Mouse (Mus musculus): ENCODE measurements around the gene Thyn1. TPM values are rescaled to one million over a fixed set of nuclear protein-coding genes. Genes with fewer than 3 reads are reported as not detected.

Gene Thyn1
- polyA plus RNA-seq, 1 experiment from 2014 or later = 158 TPM

DNA sequence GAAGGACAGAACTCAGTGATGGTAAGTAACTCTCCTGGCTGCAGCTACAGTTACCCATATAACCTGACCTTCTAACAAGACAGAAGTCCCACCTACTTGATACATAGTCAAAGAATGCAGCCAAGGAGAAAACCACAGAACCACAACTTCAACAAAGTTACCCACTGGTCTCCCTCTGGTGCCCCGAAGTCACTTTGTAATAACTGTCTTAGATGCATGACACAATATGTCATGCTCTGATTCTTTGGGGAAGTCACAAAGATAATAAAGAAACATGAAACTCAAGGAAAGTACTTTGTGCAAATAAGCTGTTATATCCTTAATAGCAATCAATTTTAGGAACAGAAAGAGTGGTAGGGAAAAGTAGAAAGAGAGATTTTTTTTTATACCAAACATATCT is 27.2 kb downstream of the Thyn1 start:
- Histone ChIP-seq H3K4me3 (replicated peaks; ENCODE audit: low read length) (no peak overlapping the region), H3K4me1 (replicated peaks; ENCODE audit: control insufficient read depth, insufficient read depth, low read length) (peaks cover 39% of the 10 kb centered on the region), H3K27ac (ENCODE audit: low read length) (no peak overlapping the region), H3K27me3 (replicated peaks; ENCODE audit: control insufficient read depth, insufficient read depth, low read length) (no peaks in the 10 kb centered on the region), H3K9ac (replicated peaks; ENCODE audit: low read depth, low read length) (no peak overlapping the region), H3K4me2 (ENCODE audit: low read length) (peak overlapping the region; percentile 33), H3K9me3 (ENCODE audit: control insufficient read depth, low read length) (no peaks in the 10 kb centered on the region), H3K36me3 (ENCODE audit: control insufficient read depth, insufficient read depth) (no peaks in the 10 kb centered on the region; the same call in 1 of the 2 replicates)
- ATAC-seq = no peak
- WGBS = 89% methylated on average over 1 of the region's 1 CpGs

GRCm38 (mm10) chr9:27029022-27029827 is 29.7 kb downstream of the Thyn1 start:
- WGBS = under 1% methylated on average over 51 of the region's 52 CpGs
- peaks cover 47% of the 10 kb centered on the region for H3K4me1 ChIP-seq (replicated peaks; ENCODE audit: control insufficient read depth, insufficient read depth, low read length)
- ATAC-seq = peak; percentile 32

GRCm38 (mm10) chr9:27029828-27030762 is 30.6 kb downstream of the Thyn1 start, which contains the start of the genes Vps26b and Ncapd3:
Gene Vps26b (minus strand): TSS chr9:27030065.
Gene Ncapd3 (plus strand): TSS chr9:27030175.
- ATAC-seq = peak; percentile 94
- Histone ChIP-seq H3K4me2 (ENCODE audit: low read length) (peak within 1 kb of the TSS; percentile 89), H3K9ac (replicated peaks; ENCODE audit: low read depth, low read length) (peak within 1 kb of the TSS; percentile 98), H3K27ac (ENCODE audit: low read length) (peak within 1 kb of the TSS; percentile 95), H3K4me1 (replicated peaks; ENCODE audit: control insufficient read depth, insufficient read depth, low read length) (peaks cover 45% of the 10 kb centered on the region), H3K27me3 (replicated peaks; ENCODE audit: control insufficient read depth, insufficient read depth, low read length) (no peaks in the 10 kb centered on the region), H3K4me3 (replicated peaks; ENCODE audit: low read length) (peak within 1 kb of the TSS; percentile 99), H3K36me3 (ENCODE audit: control insufficient read depth, insufficient read depth) (no peaks in the 10 kb centered on the region), H3K9me3 (ENCODE audit: control insufficient read depth, low read length) (no peaks in the 10 kb centered on the region)
- WGBS = under 1% methylated on average over 58 of the region's 80 CpGs

More at GRCm38 (mm10) chr9:27029022-27029827, 29.7 kb downstream of the Thyn1 start:
- peak overlapping the region; percentile 89 for H3K4me2 ChIP-seq (ENCODE audit: low read length)
- H3K27ac ChIP-seq (ENCODE audit: low read length) = peak overlapping the region; percentile 95
- H3K36me3 ChIP-seq (ENCODE audit: control insufficient read depth, insufficient read depth) = no peaks in the 10 kb centered on the region; the same call in 1 of the 2 replicates
- H3K9me3 ChIP-seq (ENCODE audit: control insufficient read depth, low read length) = no peaks in the 10 kb centered on the region
- peak overlapping the region; percentile 98 for H3K9ac ChIP-seq (replicated peaks; ENCODE audit: low read depth, low read length)
- H3K4me3 ChIP-seq (replicated peaks; ENCODE audit: low read length) = peak overlapping the region; percentile 99
- H3K27me3 ChIP-seq (replicated peaks; ENCODE audit: control insufficient read depth, insufficient read depth, low read length) = no peaks in the 10 kb centered on the region

- Histone ChIP-seq H3K27me3 (replicated peaks; ENCODE audit: control insufficient read depth, insufficient read depth, low read length) (no peaks in the 10 kb centered on the region), H3K27ac (ENCODE audit: low read length) (no peak overlapping the region), H3K36me3 (ENCODE audit: control insufficient read depth, insufficient read depth) (no peaks in the 10 kb centered on the region), H3K9me3 (ENCODE audit: control insufficient read depth, low read length) (no peaks in the 10 kb centered on the region), H3K4me1 (replicated peaks; ENCODE audit: control insufficient read depth, insufficient read depth, low read length) (peaks cover 43% of the 10 kb centered on the region), H3K4me3 (replicated peaks; ENCODE audit: low read length) (peak overlapping the region; percentile 99), H3K9ac (replicated peaks; ENCODE audit: low read depth, low read length) (peak overlapping the region; percentile 69), H3K4me2 (ENCODE audit: low read length) (peak overlapping the region; percentile 71)
- no peak for ATAC-seq
- 0% methylated on average over 17 of the region's 17 CpGs for WGBS
Observed at GRCm38 (mm10) chr9:27030763-27031100, 31.2 kb downstream of the Thyn1 start.

GRCm38 (mm10) chr9:27043892-27044291 is 44.4 kb downstream of the Thyn1 start:
- H3K4me2 ChIP-seq (ENCODE audit: low read length) = no peak overlapping the region
- H3K9me3 ChIP-seq (ENCODE audit: control insufficient read depth, low read length) = no peaks in the 10 kb centered on the region
- 94% methylated on average over 5 of the region's 5 CpGs for WGBS
- no peak overlapping the region for H3K9ac ChIP-seq (replicated peaks; ENCODE audit: low read depth, low read length)
- H3K27ac ChIP-seq (ENCODE audit: low read length) = no peak overlapping the region
- H3K4me1 ChIP-seq (replicated peaks; ENCODE audit: control insufficient read depth, insufficient read depth, low read length) = no peaks in the 10 kb centered on the region
- H3K27me3 ChIP-seq (replicated peaks; ENCODE audit: control insufficient read depth, insufficient read depth, low read length) = no peaks in the 10 kb centered on the region
- ATAC-seq = no peak
- no peak overlapping the region for H3K4me3 ChIP-seq (replicated peaks; ENCODE audit: low read length)
- H3K36me3 ChIP-seq (ENCODE audit: control insufficient read depth, insufficient read depth) = peaks cover 29% of the 10 kb centered on the region

GRCm38 (mm10) chr9:27049492-27049891 is 50.0 kb downstream of the Thyn1 start:
- no peaks in the 10 kb centered on the region for H3K27me3 ChIP-seq (replicated peaks; ENCODE audit: control insufficient read depth, insufficient read depth, low read length)
- WGBS = 88% methylated on average over 2 of the region's 2 CpGs

More at GRCm38 (mm10) chr9:27049492-27049891, 50.0 kb downstream of the Thyn1 start:
- Histone ChIP-seq H3K36me3 (ENCODE audit: control insufficient read depth, insufficient read depth) (peaks cover 36% of the 10 kb centered on the region), H3K27ac (ENCODE audit: low read length) (no peak overlapping the region), H3K4me2 (ENCODE audit: low read length) (no peak overlapping the region), H3K4me3 (replicated peaks; ENCODE audit: low read length) (no peak overlapping the region), H3K9ac (replicated peaks; ENCODE audit: low read depth, low read length) (no peak overlapping the region), H3K9me3 (ENCODE audit: control insufficient read depth, low read length) (no peaks in the 10 kb centered on the region), H3K4me1 (replicated peaks; ENCODE audit: control insufficient read depth, insufficient read depth, low read length) (no peaks in the 10 kb centered on the region)
- ATAC-seq = no peak

Other genes with a start within 250 kb of the Thyn1 start
- gene Glb1l2, start 193.2 kb upstream of the Thyn1 start, polyA plus RNA-seq (2015; fragmentation: Nextera tagmentation; extraction: Ambion mirVana) = 1.5 and 2.2 TPM in 2 replicates
- gene Glb1l3, start 138.8 kb upstream of the Thyn1 start, polyA plus RNA-seq (2015; fragmentation: Nextera tagmentation; extraction: Ambion mirVana) = not detected in 2 replicates
- gene Gm1110, start 76.6 kb upstream of the Thyn1 start, polyA plus RNA-seq (2015; fragmentation: Nextera tagmentation; extraction: Ambion mirVana) = 0.27 and 0.35 TPM in 2 replicates
- gene Acad8, start 144 bp upstream of the Thyn1 start, polyA plus RNA-seq (2015; fragmentation: Nextera tagmentation; extraction: Ambion mirVana) = 43.4 and 50.5 TPM in 2 replicates
- 85.7 and 92.7 TPM in 2 replicates for gene Vps26b, start 30.4 kb downstream of the Thyn1 start, polyA plus RNA-seq (2015; fragmentation: Nextera tagmentation; extraction: Ambion mirVana)
- 23.4 and 24.9 TPM in 2 replicates for gene Ncapd3, start 30.5 kb downstream of the Thyn1 start, polyA plus RNA-seq (2015; fragmentation: Nextera tagmentation; extraction: Ambion mirVana)
- gene Jam3, start 155.7 kb downstream of the Thyn1 start, polyA plus RNA-seq (2015; fragmentation: Nextera tagmentation; extraction: Ambion mirVana) = 60.2 and 62.2 TPM in 2 replicates

Measured in forebrain, embryonic 16.5 days (tissue).